Mouse (Mus musculus): ENCODE measurements around the gene Mettl2.

DNA sequence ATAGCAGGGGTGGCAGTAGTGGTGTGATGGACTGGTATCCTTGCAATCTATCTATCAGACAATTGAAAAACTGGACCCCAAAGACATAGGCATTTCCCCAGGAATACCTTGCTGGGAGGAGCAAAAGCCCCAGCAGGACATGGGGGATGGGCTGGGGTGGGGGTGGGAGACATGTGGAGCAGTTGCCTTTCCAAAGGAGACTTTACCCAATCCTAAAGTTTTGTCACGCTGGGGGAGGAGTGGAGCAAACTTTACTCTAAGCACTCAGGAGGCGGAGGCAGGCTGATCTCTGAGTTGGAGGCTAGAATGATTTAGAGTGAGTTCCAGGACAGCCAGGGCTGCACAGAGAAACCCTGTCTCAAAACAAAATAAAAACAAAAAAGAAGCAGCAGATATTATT is 35.2 kb downstream of the Mettl2 start:
- TF ChIP-seq POLR2A (IDR thresholded peaks at IDR 0.05; ENCODE audit: borderline replicate concordance, insufficient read depth, low read length) (no peak), CTCF (IDR thresholded peaks at IDR 0.05; ENCODE audit: borderline replicate concordance, insufficient read depth, low read depth, low read length) (no peak)

Data from cerebellum, adult 2 months (tissue).